Mouse (Mus musculus) CH12.LX (cell line): Measurements from ENCODE around the gene 4931406P16Rik. TPM values are rescaled to one million over a fixed set of nuclear protein-coding genes. Genes with fewer than 3 reads are reported as not detected.

Source experiments
- DNase-seq: peaks from one replicate; pipeline ENCODE4 v3.0.0-alpha.2; 2013; ENCODE audit errors: extremely low read depth
- H3K27ac ChIP-seq: 2 replicates; pipeline ENCODE4 v1.5.1; 2012; ENCODE audit warnings: low read depth, mild to moderate bottlenecking, control low read depth, moderate library complexity; ENCODE audit not compliant: insufficient read depth
- H3K27me3 ChIP-seq: replicated peaks from 2 replicates; pipeline ENCODE3; 2012; ENCODE audit warnings: inconsistent platforms
- H3K36me3 ChIP-seq, 2 experiments: replicated peaks in 1 of 2; 2 replicates each; pipeline versions ENCODE3 to v1.6.1; 2012; ENCODE audit warnings: inconsistent platforms in 1 of 2, low read length in 1 of 2, mild to moderate bottlenecking in 1 of 2, mixed read lengths in 1 of 2, moderate library complexity in 1 of 2; ENCODE audit not compliant: control insufficient read depth in 1 of 2, insufficient read depth in 1 of 2
- H3K4me1 ChIP-seq, 2 experiments: 2 replicates each; pipeline ENCODE4 v1.6.1; 2012; ENCODE audit warnings: inconsistent platforms in 1 of 2, moderate library complexity in 1 of 2; ENCODE audit not compliant: insufficient read depth in 2 of 2, control insufficient read depth in 1 of 2
- H3K4me2 ChIP-seq: 2 replicates; pipeline ENCODE4 v1.6.1; 2012; ENCODE audit warnings: low read depth, mild to moderate bottlenecking, control low read depth; ENCODE audit not compliant: poor library complexity, insufficient read depth, severe bottlenecking
- H3K4me3 ChIP-seq, 3 experiments: fragments of 150-350 bp in 1 of 3; sonication (generic) in 1 of 3; replicated peaks in 1 of 3; 2 replicates each; pipeline versions ENCODE3 to v1.5.1; 2011 to 2012; ENCODE audit warnings: low read depth in 2 of 3, low read length in 2 of 3, mild to moderate bottlenecking in 2 of 3, moderate library complexity in 2 of 3, control low read depth in 1 of 3, improper control_type of control experiment in 1 of 3, inconsistent platforms in 1 of 3, mixed read lengths in 1 of 3; ENCODE audit not compliant: poor library complexity in 1 of 3
- H3K79me2 ChIP-seq: replicated peaks from 2 replicates; pipeline ENCODE4 v1.6.1; 2012; ENCODE audit warnings: mild to moderate bottlenecking, moderate library complexity; ENCODE audit not compliant: control insufficient read depth, poor library complexity, insufficient read depth, severe bottlenecking; ENCODE audit errors: extremely low read depth
- H3K9ac ChIP-seq: 2 replicates; pipeline ENCODE4 v1.6.1; 2012; ENCODE audit warnings: low read depth, mild to moderate bottlenecking, control low read depth, moderate library complexity; ENCODE audit not compliant: insufficient read depth
- H3K9me3 ChIP-seq: replicated peaks from 2 replicates; pipeline ENCODE3; 2012; ENCODE audit warnings: low read length, inconsistent platforms, mixed read lengths
- CHD1 ChIP-seq: IDR thresholded peaks from 2 replicates; pipeline ENCODE4 v1.6.1; 2012; ENCODE audit warnings: low read depth, low read length, improper control_type of control experiment, inconsistent platforms
- KAT2A ChIP-seq: IDR thresholded peaks from 2 replicates; pipeline ENCODE4 v1.6.1; 2012; ENCODE audit warnings: low read length, improper control_type of control experiment, inconsistent platforms; ENCODE audit not compliant: insufficient replicate concordance
- RCOR1 ChIP-seq: conservative IDR thresholded peaks from 2 replicates; pipeline ENCODE4 v1.6.1; 2012; ENCODE audit warnings: low read depth, mild to moderate bottlenecking, inconsistent platforms, low read length, improper control_type of control experiment
- SIN3A ChIP-seq: IDR thresholded peaks from 2 replicates; pipeline ENCODE4 v1.6.1; 2012; ENCODE audit warnings: low read length, improper control_type of control experiment, inconsistent platforms
- TBP ChIP-seq: conservative IDR thresholded peaks from 2 replicates; pipeline ENCODE4 v1.6.1; 2011; ENCODE audit warnings: low read depth, low read length, improper control_type of control experiment
- ZC3H11A ChIP-seq: IDR thresholded peaks from 2 replicates; pipeline ENCODE4 v1.6.1; 2012; ENCODE audit warnings: low read depth, mild to moderate bottlenecking, inconsistent platforms, low read length, improper control_type of control experiment
- dilution Hi-C: fragments of 300-500 bp; cut with MboI; formaldehyde crosslinking; loops from 2 replicates; pipeline ENCODE4 v1.14.3; 2020; ENCODE audit warnings: low sequenced_read_pairs; ENCODE audit not compliant: extremely low pct_unique_long_range_greater_than_20kb, extremely low pct_ligation_motif_present
- in situ Hi-C: fragments of 300-500 bp; cut with MboI; formaldehyde crosslinking; loops from 3 replicates; pipeline ENCODE4 v1.14.3; 2019; ENCODE audit warnings: low sequenced_read_pairs, low pct_ligation_motif_present, low pct_unique_long_range_greater_than_20kb, mixed read lengths
- polyA plus RNA-seq: library from polyadenylated mRNA; unstranded; fragments of >175 nt; gene quantifications from 2 replicates; pipeline ENCODE4 v1.2.1, GENCODE M21; 2012; ENCODE audit warnings: low read depth; ENCODE audit not compliant: insufficient read length
- total RNA-seq, 2 experiments: library from RNA; depleted of rRNA; stranded (reverse); fragments of 300-350 nt in 1 of 2; fragments of >200 nt in 1 of 2; gene quantifications; 2 replicates each; pipeline ENCODE4 v1.2.3; 2012 to 2014

The 4931406P16Rik gene
- total and polyA plus RNA-seq, 3 experiments = 10.0 to 15.6 (median 11.7) TPM

DNA sequence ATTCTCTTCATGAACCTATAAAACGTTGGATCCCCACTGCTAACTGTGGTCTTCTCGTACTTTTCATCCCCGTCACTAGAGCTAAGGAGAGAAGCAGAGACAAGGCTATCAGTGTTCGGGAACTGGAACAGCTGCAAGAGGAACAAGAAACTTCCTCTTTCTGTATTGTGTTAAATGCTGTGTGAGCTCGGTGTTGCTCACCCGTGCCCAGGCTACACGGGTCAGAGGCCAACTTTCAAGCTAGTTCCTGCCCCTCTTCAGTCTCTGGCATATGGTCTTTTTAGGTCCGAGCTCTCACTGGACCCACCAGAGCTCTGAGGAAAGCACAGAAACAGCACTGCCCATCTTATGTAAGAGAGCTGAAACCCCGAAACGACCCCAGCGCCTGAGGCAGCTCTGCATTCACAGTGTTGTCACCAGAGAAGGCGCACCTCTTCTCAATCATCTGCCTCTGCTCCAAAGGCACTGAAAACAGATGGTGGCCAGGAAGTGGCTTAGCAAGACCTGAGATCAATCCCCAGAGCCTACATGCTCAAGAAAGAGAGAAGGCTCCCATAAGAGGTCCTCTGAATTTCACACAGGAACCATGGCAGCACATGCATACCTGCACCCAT is 123.9 kb downstream of the 4931406P16Rik start:
- Histone ChIP-seq H3K4me3 (no peak overlapping the region), H3K4me2 (no peak overlapping the region), H3K27me3 (no peaks in the 10 kb centered on the region), H3K27ac (0 out of 2 replicates have a peak overlapping the region, but pooled peaks have one; percentile 10), H3K9ac (no peak overlapping the region), H3K4me1 (peaks cover 0 to 20% of the 10 kb centered on the region in 2 experiments; a peak in 2 of 4 replicates), H3K36me3 (peaks cover 57 to 74% of the 10 kb centered on the region in 2 experiments), H3K9me3 (no peaks in the 10 kb centered on the region), H3K79me2 (no peaks in the 10 kb centered on the region)
- dilution Hi-C loops (no loop called here), in situ Hi-C loops (no loop called here)
- peak; percentile 43 for DNase-seq
- TF ChIP-seq SIN3A (no peak), CHD1 (no peak), TBP (no peak), ZC3H11A (no peak), RCOR1 (no peak), KAT2A (no peak)

Other genes starting within 250 kb of the 4931406P16Rik start
- not detected in 2 replicates for gene Scgb1b30, start 218.1 kb downstream of the 4931406P16Rik start, total RNA-seq (2012; rRNA removed)
- gene Scgb1b30, start 218.1 kb downstream of the 4931406P16Rik start, total RNA-seq (2014; rRNA removed) = not detected in 2 replicates
- not detected in 2 replicates for gene Scgb1b30, start 218.1 kb downstream of the 4931406P16Rik start, polyA plus RNA-seq
- not detected in 2 replicates for gene Wtip, start 180.3 kb downstream of the 4931406P16Rik start, total RNA-seq (2012; rRNA removed)
- gene Wtip, start 180.3 kb downstream of the 4931406P16Rik start, total RNA-seq (2014; rRNA removed) = not detected in 2 replicates
- not detected in 2 replicates for gene Wtip, start 180.3 kb downstream of the 4931406P16Rik start, polyA plus RNA-seq
- gene Uba2, start 144.0 kb downstream of the 4931406P16Rik start, total RNA-seq (2012; rRNA removed) = 161 and 180 TPM in 2 replicates
- 341 and 373 TPM in 2 replicates for gene Uba2, start 144.0 kb downstream of the 4931406P16Rik start, total RNA-seq (2014; rRNA removed)
- gene Uba2, start 144.0 kb downstream of the 4931406P16Rik start, polyA plus RNA-seq = 180 and 202 TPM in 2 replicates
- 41.4 and 51.6 TPM in 2 replicates for gene Pdcd2l, start 116.9 kb downstream of the 4931406P16Rik start, total RNA-seq (2012; rRNA removed)
- gene Pdcd2l, start 116.9 kb downstream of the 4931406P16Rik start, total RNA-seq (2014; rRNA removed) = 39.5 and 41.2 TPM in 2 replicates
- gene Pdcd2l, start 116.9 kb downstream of the 4931406P16Rik start, polyA plus RNA-seq = 27.9 and 30.1 TPM in 2 replicates
- 243 and 332 TPM in 2 replicates for gene Gpi1, start 83.2 kb downstream of the 4931406P16Rik start, total RNA-seq (2012; rRNA removed)
- 227 and 278 TPM in 2 replicates for gene Gpi1, start 83.2 kb downstream of the 4931406P16Rik start, total RNA-seq (2014; rRNA removed)
- 681 and 693 TPM in 2 replicates for gene Gpi1, start 83.2 kb downstream of the 4931406P16Rik start, polyA plus RNA-seq
- gene Gm6096, start 62.5 kb downstream of the 4931406P16Rik start, total RNA-seq (2012; rRNA removed) = not detected in 2 replicates
- gene Gm6096, start 62.5 kb downstream of the 4931406P16Rik start, total RNA-seq (2014; rRNA removed) = not detected in 2 replicates
- not detected in 2 replicates for gene Gm6096, start 62.5 kb downstream of the 4931406P16Rik start, polyA plus RNA-seq
- 45.2 and 53.7 TPM in 2 replicates for gene Lsm14a, start 79.8 kb upstream of the 4931406P16Rik start, total RNA-seq (2012; rRNA removed)
- 80.7 and 90.0 TPM in 2 replicates for gene Lsm14a, start 79.8 kb upstream of the 4931406P16Rik start, total RNA-seq (2014; rRNA removed)
- 193 and 203 TPM in 2 replicates for gene Lsm14a, start 79.8 kb upstream of the 4931406P16Rik start, polyA plus RNA-seq